Mouse (Mus musculus) large intestine, adult 2 months (tissue): ENCODE data around the gene Zim1. TPM values are rescaled to one million over a fixed set of nuclear protein-coding genes. Genes with fewer than 3 reads are reported as not detected.

Experiments used
- DNase-seq: peaks from one replicate; pipeline ENCODE4 v3.0.0-alpha.2; 2012; ENCODE audit warnings: low read depth, low spot score
- WGBS: fragments of 180-500 bp; shearing (Covaris S2); methylation state at CpG from one replicate; pipeline ENCODE4 v1.1.7; 2018; 5-methylcytosine and 5-hydroxymethylcytosine counted together
- polyA plus RNA-seq: library from polyadenylated mRNA; depleted of rRNA; stranded (reverse); fragments of >200 nt; gene quantifications from 2 replicates; pipeline ENCODE4 v1.2.3, GENCODE M21; 2012; rRNA removed

The Zim1 gene
- 0.05 and 0.21 TPM in 2 replicates for polyA plus RNA-seq

- no peak for DNase-seq
- 13% methylated on average over 32 of the region's 32 CpGs for WGBS
Measured at GRCm38 (mm10) chr7:6696241-6697045, at the start of gene Zim1. Gene Zim1, minus strand, starts transcription at chr7:6696450.

- DNase-seq, result no peak
- WGBS, result 54% methylated on average over 10 of the region's 10 CpGs
Measured at GRCm38 (mm10) chr7:6744281-6744904, 48.1 kb upstream of the Zim1 start.

- WGBS, result 68% methylated on average over 1 of the region's 1 CpGs
- no peak for DNase-seq
Measured at GRCm38 (mm10) chr7:6736060-6736459, 39.8 kb upstream of the Zim1 start.

- 54% methylated on average over 4 of the region's 4 CpGs for WGBS
- DNase-seq, result no peak
Measured at GRCm38 (mm10) chr7:6731930-6732329, 35.7 kb upstream of the Zim1 start.

GRCm38 (mm10) chr7:6731373-6731772 lies 35.1 kb upstream of the Zim1 start:
- no peak for DNase-seq
- WGBS, result 45% methylated on average over 3 of the region's 3 CpGs

GRCm38 (mm10) chr7:6730801-6731200 lies 34.6 kb upstream of the Zim1 start:
- no peak for DNase-seq

GRCm38 (mm10) chr7:6730241-6730640 lies 34.0 kb upstream of the Zim1 start, which contains the start of the genes Peg3 and Usp29:
Gene Peg3, minus strand, starts transcription at chr7:6730431.
Gene Usp29, plus strand, starts transcription at chr7:6730578.
- WGBS, result 51% methylated on average over 24 of the region's 24 CpGs
- DNase-seq, result no peak

More at GRCm38 (mm10) chr7:6730801-6731200, 34.6 kb upstream of the Zim1 start:
- whole genome bisulfite sequencing, result 48% methylated on average over 15 of the region's 15 CpGs

- 48% methylated on average over 37 of the region's 37 CpGs for WGBS
- no peak for DNase-seq
Measured at GRCm38 (mm10) chr7:6729061-6729817, 33.0 kb upstream of the Zim1 start.

- 43% methylated on average over 19 of the region's 19 CpGs for WGBS
- DNase-seq, result no peak
Measured at GRCm38 (mm10) chr7:6728263-6728931, 32.1 kb upstream of the Zim1 start.

- 55% methylated on average over 19 of the region's 19 CpGs for WGBS
- DNase-seq, result no peak
Measured at GRCm38 (mm10) chr7:6727351-6728121, 31.3 kb upstream of the Zim1 start.

GRCm38 (mm10) chr7:6709396-6709795 lies 13.1 kb upstream of the Zim1 start:
- 90% methylated on average over 15 of the region's 15 CpGs for WGBS
- no peak for DNase-seq

GRCm38 (mm10) chr7:6708451-6709180 lies 12.4 kb upstream of the Zim1 start:
- DNase-seq, result no peak
- 85% methylated on average over 17 of the region's 17 CpGs for WGBS

- no peak for DNase-seq
- WGBS, result 88% methylated on average over 23 of the region's 23 CpGs
Measured at GRCm38 (mm10) chr7:6707416-6708015, 11.3 kb upstream of the Zim1 start.

- WGBS, result 40% methylated on average over 3 of the region's 3 CpGs
- DNase-seq, result no peak
Measured at GRCm38 (mm10) chr7:6699230-6699629, 3.0 kb upstream of the Zim1 start.

- WGBS, result 90% methylated on average over 6 of the region's 6 CpGs
- DNase-seq, result no peak
Measured at GRCm38 (mm10) chr7:6685511-6685910, 10.7 kb downstream of the Zim1 start.

- WGBS, result 47% methylated on average over 3 of the region's 3 CpGs
- no peak for DNase-seq
Measured at GRCm38 (mm10) chr7:6666726-6667125, 29.5 kb downstream of the Zim1 start.

- no peak for DNase-seq
- WGBS, result 71% methylated on average over 7 of the region's 7 CpGs
Measured at GRCm38 (mm10) chr7:6663430-6663829, 32.8 kb downstream of the Zim1 start.

GRCm38 (mm10) chr7:6659605-6660004 lies 36.6 kb downstream of the Zim1 start:
- 33% methylated on average over 2 of the region's 2 CpGs for WGBS
- DNase-seq, result no peak
